Mouse (Mus musculus): Measurements from ENCODE around the gene Rufy2. TPM values are rescaled to one million over a fixed set of nuclear protein-coding genes. Genes with fewer than 3 reads are reported as not detected.

Gene Rufy2
- polyA plus RNA-seq, 1 experiment, result 7.0 TPM

- Histone ChIP-seq H3K4me1 (ENCODE audit: control insufficient read depth, insufficient read depth, low read length) (no peaks in the 10 kb centered on the region), H3K27ac (ENCODE audit: control insufficient read depth, insufficient read depth, low read depth, low read length, poor library complexity) (no peak overlapping the region), H3K4me3 (replicated peaks; ENCODE audit: control insufficient read depth, low read depth, low read length) (no peak overlapping the region)
- TF ChIP-seq POLR2A (IDR thresholded peaks at IDR 0.05; ENCODE audit: borderline replicate concordance, control insufficient read depth, low read depth, low read length) (no peak), CTCF (IDR thresholded peaks at IDR 0.05; ENCODE audit: control insufficient read depth, insufficient read depth, low read length) (no peak)
- WGBS, result 82% methylated on average over 6 of the region's 6 CpGs
Observed at GRCm38 (mm10) chr10:63026795-63027160, 46.8 kb downstream of the Rufy2 start.

DNA sequence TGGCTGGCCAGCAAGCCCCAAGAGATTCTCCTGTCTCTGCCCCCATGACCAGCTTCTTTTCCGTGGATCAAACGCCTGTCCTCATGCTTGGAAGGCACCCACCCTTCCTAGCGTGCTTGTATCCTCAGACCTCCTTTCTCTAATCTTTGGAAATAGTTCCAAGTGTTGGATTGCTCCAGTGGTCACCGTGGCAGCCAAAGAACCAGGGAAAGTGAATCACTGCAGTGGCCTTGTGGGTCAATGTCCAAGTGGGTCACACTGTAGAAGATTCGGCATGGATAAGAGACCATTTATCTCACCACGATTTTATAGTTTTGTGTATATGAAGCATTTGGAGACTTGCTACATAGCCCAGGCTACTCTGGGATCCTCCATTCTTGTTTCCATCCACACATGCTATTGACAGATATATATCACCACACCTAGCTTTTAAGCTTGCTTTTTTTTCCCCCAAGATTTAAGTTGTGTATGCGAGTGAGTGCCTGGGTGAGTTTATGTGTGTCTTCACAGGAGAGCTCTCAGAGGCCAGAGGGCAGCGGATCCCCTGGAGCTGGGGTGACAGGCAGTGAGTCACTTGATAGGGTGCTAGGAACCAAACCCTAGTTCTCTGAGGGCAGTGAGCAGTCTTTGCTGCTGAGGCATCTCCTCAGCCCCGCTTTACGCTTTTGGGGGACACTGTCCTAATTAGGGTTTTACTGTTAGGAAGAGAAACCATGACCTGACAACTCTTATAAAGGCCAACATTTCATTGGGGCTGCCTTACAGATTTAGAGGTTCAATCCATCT is 47.5 kb downstream of the Rufy2 start:
- TF ChIP-seq CTCF (IDR thresholded peaks at IDR 0.05; ENCODE audit: control insufficient read depth, insufficient read depth, low read length) (no peak), POLR2A (IDR thresholded peaks at IDR 0.05; ENCODE audit: borderline replicate concordance, control insufficient read depth, low read depth, low read length) (no peak)
- no peaks in the 10 kb centered on the region for H3K4me1 ChIP-seq (ENCODE audit: control insufficient read depth, insufficient read depth, low read length)
- H3K4me3 ChIP-seq (replicated peaks; ENCODE audit: control insufficient read depth, low read depth, low read length), result no peak overlapping the region
- no peak overlapping the region for H3K27ac ChIP-seq (ENCODE audit: control insufficient read depth, insufficient read depth, low read depth, low read length, poor library complexity)
- WGBS, result 89% methylated on average over 10 of the region's 10 CpGs

- H3K4me1 ChIP-seq (ENCODE audit: control insufficient read depth, insufficient read depth, low read length), result no peaks in the 10 kb centered on the region
- H3K27ac ChIP-seq (ENCODE audit: control insufficient read depth, insufficient read depth, low read depth, low read length, poor library complexity), result no peak overlapping the region
- TF ChIP-seq CTCF (IDR thresholded peaks at IDR 0.05; ENCODE audit: control insufficient read depth, insufficient read depth, low read length) (no peak), POLR2A (IDR thresholded peaks at IDR 0.05; ENCODE audit: borderline replicate concordance, control insufficient read depth, low read depth, low read length) (no peak)
- no peak overlapping the region for H3K4me3 ChIP-seq (replicated peaks; ENCODE audit: control insufficient read depth, low read depth, low read length)
- WGBS, result 91% methylated on average over 4 of the region's 4 CpGs
Observed at GRCm38 (mm10) chr10:63028396-63028795, 48.4 kb downstream of the Rufy2 start.

- TF ChIP-seq CTCF (IDR thresholded peaks at IDR 0.05; ENCODE audit: control insufficient read depth, insufficient read depth, low read length) (no peak), POLR2A (IDR thresholded peaks at IDR 0.05; ENCODE audit: borderline replicate concordance, control insufficient read depth, low read depth, low read length) (no peak)
- 75% methylated on average over 3 of the region's 3 CpGs for WGBS
Observed at GRCm38 (mm10) chr10:63032267-63032666, 52.2 kb downstream of the Rufy2 start.

DNA sequence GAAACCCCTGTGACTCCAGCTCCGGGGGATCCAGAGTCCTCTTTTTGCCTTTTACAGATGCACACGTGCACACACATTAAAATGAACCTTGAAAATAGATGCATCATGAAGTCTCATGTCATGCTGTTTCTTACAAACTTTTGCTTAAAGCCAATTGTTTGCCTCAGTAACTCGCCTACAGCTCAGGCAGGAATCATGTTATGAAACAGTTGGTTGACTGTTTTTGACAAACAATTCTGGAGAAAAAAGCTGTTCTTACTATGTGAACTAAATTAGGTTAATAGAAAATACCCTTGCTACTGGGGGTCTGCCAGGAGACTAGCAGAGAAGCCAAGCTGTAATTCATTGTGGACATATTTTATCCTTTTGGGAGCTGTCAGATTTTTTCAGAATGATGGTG is 52.9 kb downstream of the Rufy2 start:
- TF ChIP-seq POLR2A (IDR thresholded peaks at IDR 0.05; ENCODE audit: borderline replicate concordance, control insufficient read depth, low read depth, low read length), result no peak
- no peak for TF ChIP-seq CTCF (IDR thresholded peaks at IDR 0.05; ENCODE audit: control insufficient read depth, insufficient read depth, low read length)
- 69% methylated on average over 3 of the region's 3 CpGs for WGBS
- no peaks in the 10 kb centered on the region for H3K4me1 ChIP-seq (ENCODE audit: control insufficient read depth, insufficient read depth, low read length)
- H3K27ac ChIP-seq (ENCODE audit: control insufficient read depth, insufficient read depth, low read depth, low read length, poor library complexity), result no peak overlapping the region
- H3K4me3 ChIP-seq (replicated peaks; ENCODE audit: control insufficient read depth, low read depth, low read length), result no peak overlapping the region

More at GRCm38 (mm10) chr10:63032267-63032666, 52.2 kb downstream of the Rufy2 start:
- H3K4me1 ChIP-seq (ENCODE audit: control insufficient read depth, insufficient read depth, low read length), result no peaks in the 10 kb centered on the region
- H3K27ac ChIP-seq (ENCODE audit: control insufficient read depth, insufficient read depth, low read depth, low read length, poor library complexity), result no peak overlapping the region
- no peak overlapping the region for H3K4me3 ChIP-seq (replicated peaks; ENCODE audit: control insufficient read depth, low read depth, low read length)

GRCm38 (mm10) chr10:63038571-63039320 is 58.7 kb downstream of the Rufy2 start:
- H3K4me1 ChIP-seq (ENCODE audit: control insufficient read depth, insufficient read depth, low read length), result no peaks in the 10 kb centered on the region
- no peak overlapping the region for H3K4me3 ChIP-seq (replicated peaks; ENCODE audit: control insufficient read depth, low read depth, low read length)
- H3K27ac ChIP-seq (ENCODE audit: control insufficient read depth, insufficient read depth, low read depth, low read length, poor library complexity), result no peak overlapping the region

DNA sequence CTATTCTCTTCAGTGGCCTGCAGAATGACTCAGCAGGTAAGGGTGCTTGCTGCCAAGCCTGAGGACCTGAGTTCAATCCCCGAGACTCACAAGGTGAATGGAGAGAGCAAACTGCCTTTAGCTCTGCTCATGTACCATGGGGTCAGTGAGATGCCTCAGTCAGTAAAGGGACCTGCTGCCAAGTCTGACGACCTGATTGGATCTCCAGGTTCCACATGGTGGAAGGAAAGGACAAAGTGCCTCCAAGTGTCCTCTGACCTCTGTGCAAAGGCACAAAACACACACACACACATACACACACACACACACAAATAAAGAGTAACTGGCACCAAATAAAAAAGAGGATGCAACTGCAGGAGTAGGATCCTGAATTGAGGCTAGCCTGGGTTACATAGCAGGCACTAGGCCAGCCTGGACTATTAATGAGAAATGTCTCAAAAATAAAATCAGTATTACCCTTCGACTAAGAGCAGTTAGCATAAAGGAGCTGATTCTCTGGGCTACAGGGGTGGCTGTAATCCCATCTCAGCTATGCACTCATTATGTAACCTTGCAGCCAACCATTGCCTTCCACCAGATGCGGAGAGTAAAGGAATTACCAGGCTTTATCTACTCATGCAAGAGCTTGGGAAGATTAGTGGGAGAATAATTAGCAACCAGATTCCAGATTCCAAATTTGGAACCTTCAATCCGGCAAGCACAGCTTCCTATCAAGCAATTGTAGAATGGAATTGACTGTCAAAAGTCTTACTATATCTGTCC is 60.0 kb downstream of the Rufy2 start:
- Histone ChIP-seq H3K27ac (ENCODE audit: control insufficient read depth, insufficient read depth, low read depth, low read length, poor library complexity) (no peak overlapping the region), H3K4me3 (replicated peaks; ENCODE audit: control insufficient read depth, low read depth, low read length) (no peak overlapping the region), H3K4me1 (ENCODE audit: control insufficient read depth, insufficient read depth, low read length) (no peaks in the 10 kb centered on the region)
- TF ChIP-seq CTCF (IDR thresholded peaks at IDR 0.05; ENCODE audit: control insufficient read depth, insufficient read depth, low read length) (no peak), POLR2A (IDR thresholded peaks at IDR 0.05; ENCODE audit: borderline replicate concordance, control insufficient read depth, low read depth, low read length) (no peak)
- whole genome bisulfite sequencing, result 76% methylated on average over 5 of the region's 5 CpGs

More at GRCm38 (mm10) chr10:63038571-63039320, 58.7 kb downstream of the Rufy2 start:
- TF ChIP-seq CTCF (IDR thresholded peaks at IDR 0.05; ENCODE audit: control insufficient read depth, insufficient read depth, low read length) (no peak), POLR2A (IDR thresholded peaks at IDR 0.05; ENCODE audit: borderline replicate concordance, control insufficient read depth, low read depth, low read length) (no peak)
- 87% methylated on average over 14 of the region's 14 CpGs for WGBS

- Histone ChIP-seq H3K27ac (ENCODE audit: control insufficient read depth, insufficient read depth, low read depth, low read length, poor library complexity) (no peak overlapping the region), H3K4me3 (replicated peaks; ENCODE audit: control insufficient read depth, low read depth, low read length) (no peak overlapping the region), H3K4me1 (ENCODE audit: control insufficient read depth, insufficient read depth, low read length) (no peaks in the 10 kb centered on the region)
- TF ChIP-seq POLR2A (IDR thresholded peaks at IDR 0.05; ENCODE audit: borderline replicate concordance, control insufficient read depth, low read depth, low read length) (no peak), CTCF (IDR thresholded peaks at IDR 0.05; ENCODE audit: control insufficient read depth, insufficient read depth, low read length) (no peak)
- 61% methylated on average over 3 of the region's 3 CpGs for WGBS
Observed at GRCm38 (mm10) chr10:63043154-63043553, 63.1 kb downstream of the Rufy2 start.

Measured in bone marrow, adult 2 months (tissue).